Mouse (Mus musculus): ENCODE results near the gene Txn2.

Txn2 gene

GRCm38 (mm10) chr15:77928673-77929331 lies at the start of gene Txn2:
TSS of gene Txn2 (minus strand) at chr15:77929006.
- peak; percentile 92 for DNase-seq (ENCODE audit: low spot score)

GRCm38 (mm10) chr15:77977663-77978062 lies 48.9 kb upstream of the Txn2 start:
- peak; percentile 23 for DNase-seq (ENCODE audit: low spot score)

- no peak for DNase-seq (ENCODE audit: low spot score)
Measured at GRCm38 (mm10) chr15:77974165-77974841, 45.5 kb upstream of the Txn2 start.

- peak; percentile 95 for DNase-seq (ENCODE audit: low spot score)
Measured at GRCm38 (mm10) chr15:77970470-77971292, 41.9 kb upstream of the Txn2 start, which contains the start of gene Eif3d. TSS of gene Eif3d (minus strand) at chr15:77970813.

GRCm38 (mm10) chr15:77969940-77970469 lies 41.2 kb upstream of the Txn2 start:
- DNase-seq (ENCODE audit: low spot score): no peak

GRCm38 (mm10) chr15:77965117-77965528 lies 36.3 kb upstream of the Txn2 start:
- no peak for DNase-seq (ENCODE audit: low spot score)

GRCm38 (mm10) chr15:77962447-77962846 lies 33.6 kb upstream of the Txn2 start:
- no peak for DNase-seq (ENCODE audit: low spot score)

GRCm38 (mm10) chr15:77960693-77961092 lies 31.9 kb upstream of the Txn2 start:
- DNase-seq (ENCODE audit: low spot score): no peak

- no peak for DNase-seq (ENCODE audit: low spot score)
Measured at GRCm38 (mm10) chr15:77958071-77958470, 29.3 kb upstream of the Txn2 start.

- no peak for DNase-seq (ENCODE audit: low spot score)
Measured at GRCm38 (mm10) chr15:77957625-77958024, 28.8 kb upstream of the Txn2 start.

GRCm38 (mm10) chr15:77956404-77956901 lies 27.6 kb upstream of the Txn2 start, which contains the start of gene Foxred2:
TSS of gene Foxred2 (minus strand) at chr15:77956722.
- DNase-seq (ENCODE audit: low spot score): peak; percentile 81

GRCm38 (mm10) chr15:77955440-77956403 lies 26.9 kb upstream of the Txn2 start:
- DNase-seq (ENCODE audit: low spot score): no peak

- no peak for DNase-seq (ENCODE audit: low spot score)
Measured at GRCm38 (mm10) chr15:77954362-77954761, 25.6 kb upstream of the Txn2 start.

GRCm38 (mm10) chr15:77952921-77953320 lies 24.1 kb upstream of the Txn2 start:
- DNase-seq (ENCODE audit: low spot score): no peak

- DNase-seq (ENCODE audit: low spot score): no peak
Measured at GRCm38 (mm10) chr15:77949061-77949460, 20.3 kb upstream of the Txn2 start.

- DNase-seq (ENCODE audit: low spot score): no peak
Measured at GRCm38 (mm10) chr15:77945711-77946110, 16.9 kb upstream of the Txn2 start.

- no peak for DNase-seq (ENCODE audit: low spot score)
Measured at GRCm38 (mm10) chr15:77941563-77941962, 12.8 kb upstream of the Txn2 start.

GRCm38 (mm10) chr15:77938516-77938915 lies 9.7 kb upstream of the Txn2 start:
- no peak for DNase-seq (ENCODE audit: low spot score)

- no peak for DNase-seq (ENCODE audit: low spot score)
Measured at GRCm38 (mm10) chr15:77935673-77936375, 7.0 kb upstream of the Txn2 start.

- DNase-seq (ENCODE audit: low spot score): no peak
Measured at GRCm38 (mm10) chr15:77934968-77935367, 6.2 kb upstream of the Txn2 start.

Measured in ovary, postnatal 36 days (tissue).